Mouse (Mus musculus) heart, embryonic 14.5 days (tissue): ENCODE data around the gene Palm3. TPM values are rescaled to one million over a fixed set of nuclear protein-coding genes. Genes with fewer than 3 reads are reported as not detected.
A peak's percentile ranks its signal among the peaks of the same experiment; 100 is the strongest.
"Not testable (repeated sequence)": the region's sequence is repeated elsewhere in the genome, so short reads cannot be mapped to it uniquely, and the experiment has no call there.

Experiments
- ATAC-seq: fragments of 200-750 bp; cut with Nextera tagmentation; 2 replicates; pipeline ENCODE4 v1.8.0; 2017; ENCODE audit warnings: low read depth, moderate TSS enrichment; ENCODE audit not compliant: insufficient number of reproducible peaks, insufficient read depth, low FRiP score
- H3K27ac ChIP-seq, 2 experiments: fragments of 200-500 bp in 1 of 2; fragments of 300-500 bp in 1 of 2; sonication (generic) in 1 of 2; replicated peaks in 1 of 2; 2 replicates each; pipeline ENCODE4 v1.5.1; 2012 to 2014; ENCODE audit warnings: low read depth in 2 of 2, low read length in 2 of 2, control low read depth in 1 of 2, mild to moderate bottlenecking in 1 of 2, mixed read lengths in 1 of 2; ENCODE audit not compliant: control insufficient read depth in 1 of 2, insufficient read depth in 1 of 2
- H3K27me3 ChIP-seq: fragments of 300-500 bp; sonication (generic); 2 replicates; pipeline ENCODE4 v1.6.1; 2014; ENCODE audit warnings: mild to moderate bottlenecking, low read length, control low read depth; ENCODE audit not compliant: control insufficient read depth, insufficient read depth
- H3K36me3 ChIP-seq: fragments of 300-500 bp; sonication (generic); 2 replicates; pipeline ENCODE4 v1.6.1; 2014; ENCODE audit warnings: mild to moderate bottlenecking, control low read depth, low read length, mixed read lengths; ENCODE audit not compliant: control insufficient read depth, insufficient read depth
- H3K4me1 ChIP-seq, 2 experiments: fragments of 200-500 bp in 1 of 2; fragments of 300-500 bp in 1 of 2; sonication (generic) in 1 of 2; 2 replicates each; pipeline ENCODE4 v1.6.1; 2012 to 2014; ENCODE audit warnings: low read length in 2 of 2, control low read depth in 1 of 2, mixed read lengths in 1 of 2; ENCODE audit not compliant: control insufficient read depth in 2 of 2, insufficient read depth in 2 of 2
- H3K4me2 ChIP-seq: fragments of 300-500 bp; sonication (generic); 2 replicates; pipeline ENCODE4 v1.6.1; 2014; ENCODE audit warnings: mild to moderate bottlenecking, low read length
- H3K4me3 ChIP-seq, 2 experiments: fragments of 200-500 bp in 1 of 2; fragments of 300-500 bp in 1 of 2; sonication (generic) in 1 of 2; 2 replicates each; pipeline ENCODE4 v1.5.1; 2012 to 2014; ENCODE audit warnings: low read length in 2 of 2, mild to moderate bottlenecking in 2 of 2, control low read depth in 1 of 2, low read depth in 1 of 2, moderate library complexity in 1 of 2; ENCODE audit not compliant: control insufficient read depth in 1 of 2, insufficient read depth in 1 of 2
- H3K9ac ChIP-seq: fragments of 300-500 bp; sonication (generic); 2 replicates; pipeline ENCODE4 v1.6.1; 2014; ENCODE audit warnings: mild to moderate bottlenecking, low read length
- H3K9me3 ChIP-seq: fragments of 300-500 bp; sonication (generic); 2 replicates; pipeline ENCODE4 v1.6.1; 2016; ENCODE audit warnings: low read length, control low read depth; ENCODE audit not compliant: control insufficient read depth
- WGBS: fragments of 180-500 bp; shearing (Covaris S2); extraction: QIAGEN DNeasy Blood & Tissue Kit; methylation state at CpG from one replicate; pipeline ENCODE4 v1.1.7; 2014; 5-methylcytosine and 5-hydroxymethylcytosine counted together
- polyA plus RNA-seq: library from polyadenylated mRNA; unstranded; fragments of >200 nt; fragmentation: Nextera tagmentation; extraction: Ambion mirVana; gene quantifications from 2 replicates; pipeline ENCODE4 v1.2.1, GENCODE M21; 2014

Gene Palm3
- polyA plus RNA-seq, 1 experiment from 2014 or later = 1.2 TPM

GRCm38 (mm10) chr8:84004533-84005201 is 16.6 kb upstream of the Palm3 start:
- H3K27ac ChIP-seq = peak overlapping the region; percentile 61 to 80
- H3K36me3 ChIP-seq = peaks cover 28% of the 10 kb centered on the region
- H3K27me3 ChIP-seq = no peaks in the 10 kb centered on the region
- no peaks in the 10 kb centered on the region for H3K9me3 ChIP-seq
- peak overlapping the region; percentile 88 for H3K4me2 ChIP-seq
- WGBS = 1% methylated on average over 30 of the region's 30 CpGs
- peak overlapping the region; percentile 80 for H3K9ac ChIP-seq
- H3K4me3 ChIP-seq = peak overlapping the region; percentile 65 to 79
- peaks cover 7 to 13% of the 10 kb centered on the region in 2 experiments for H3K4me1 ChIP-seq
- peak; percentile 68 for ATAC-seq

- not testable (repeated sequence) for H3K9me3 ChIP-seq, ATAC-seq, H3K9ac ChIP-seq, H3K4me3 ChIP-seq, H3K4me2 ChIP-seq, H3K27me3 ChIP-seq
- Histone ChIP-seq H3K4me1 (peaks cover 7 to 14% of the 10 kb centered on the region in 2 experiments), H3K27ac (peak overlapping the region in 1 of 2 experiments; percentile 61; a peak in 1 of 4 replicates), H3K36me3 (peaks cover 19% of the 10 kb centered on the region)
- WGBS = 94% methylated on average over 7 of the region's 7 CpGs
These were observed 15.8 kb upstream of the Palm3 start for GRCm38 (mm10) chr8:84005502-84005901.

DNA sequence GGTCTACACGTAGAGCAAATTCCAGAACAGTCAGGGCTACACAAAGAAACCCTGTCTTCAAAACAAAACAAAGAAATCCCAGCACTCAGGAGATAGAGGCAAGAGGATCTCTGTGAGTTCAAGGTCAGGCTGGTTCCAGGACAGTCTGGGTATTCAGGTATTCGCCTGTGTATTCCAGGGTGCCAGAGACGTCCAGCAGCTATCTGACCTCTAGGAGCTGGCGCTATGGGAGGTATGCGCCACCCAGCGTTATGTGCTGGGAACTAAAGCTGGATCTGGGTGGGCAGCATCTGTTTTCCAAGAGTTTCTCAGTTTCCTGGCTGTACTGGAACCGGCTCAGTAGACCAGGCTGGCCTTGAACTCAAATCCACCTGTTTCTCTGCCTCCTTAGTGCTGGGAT is 12.9 kb upstream of the Palm3 start:
- no peak overlapping the region for H3K4me3 ChIP-seq

GRCm38 (mm10) chr8:84009876-84010275 is 11.4 kb upstream of the Palm3 start:
- 1% methylated on average over 11 of the region's 11 CpGs for WGBS
- H3K27me3 ChIP-seq = peaks cover 35% of the 10 kb centered on the region
- H3K4me1 ChIP-seq = peaks cover 5 to 26% of the 10 kb centered on the region in 2 experiments; a peak in 3 of 4 replicates
- no peak overlapping the region for H3K27ac ChIP-seq
- ATAC-seq = no peak
- H3K36me3 ChIP-seq = no peaks in the 10 kb centered on the region
- no peak overlapping the region for H3K4me2 ChIP-seq
- no peak overlapping the region for H3K9ac ChIP-seq
- H3K9me3 ChIP-seq = no peaks in the 10 kb centered on the region
- H3K4me3 ChIP-seq = no peak overlapping the region

More for the DNA sequence above, 12.9 kb upstream of the Palm3 start:
- no peaks in the 10 kb centered on the region for H3K36me3 ChIP-seq
- H3K9me3 ChIP-seq = no peaks in the 10 kb centered on the region
- WGBS = 29% methylated on average over 7 of the region's 7 CpGs
- H3K4me1 ChIP-seq = peaks cover 8 to 35% of the 10 kb centered on the region in 2 experiments
- no peak overlapping the region for H3K9ac ChIP-seq
- ATAC-seq = no peak
- no peak overlapping the region for H3K4me2 ChIP-seq
- peaks cover 33% of the 10 kb centered on the region for H3K27me3 ChIP-seq
- no peak overlapping the region for H3K27ac ChIP-seq

DNA sequence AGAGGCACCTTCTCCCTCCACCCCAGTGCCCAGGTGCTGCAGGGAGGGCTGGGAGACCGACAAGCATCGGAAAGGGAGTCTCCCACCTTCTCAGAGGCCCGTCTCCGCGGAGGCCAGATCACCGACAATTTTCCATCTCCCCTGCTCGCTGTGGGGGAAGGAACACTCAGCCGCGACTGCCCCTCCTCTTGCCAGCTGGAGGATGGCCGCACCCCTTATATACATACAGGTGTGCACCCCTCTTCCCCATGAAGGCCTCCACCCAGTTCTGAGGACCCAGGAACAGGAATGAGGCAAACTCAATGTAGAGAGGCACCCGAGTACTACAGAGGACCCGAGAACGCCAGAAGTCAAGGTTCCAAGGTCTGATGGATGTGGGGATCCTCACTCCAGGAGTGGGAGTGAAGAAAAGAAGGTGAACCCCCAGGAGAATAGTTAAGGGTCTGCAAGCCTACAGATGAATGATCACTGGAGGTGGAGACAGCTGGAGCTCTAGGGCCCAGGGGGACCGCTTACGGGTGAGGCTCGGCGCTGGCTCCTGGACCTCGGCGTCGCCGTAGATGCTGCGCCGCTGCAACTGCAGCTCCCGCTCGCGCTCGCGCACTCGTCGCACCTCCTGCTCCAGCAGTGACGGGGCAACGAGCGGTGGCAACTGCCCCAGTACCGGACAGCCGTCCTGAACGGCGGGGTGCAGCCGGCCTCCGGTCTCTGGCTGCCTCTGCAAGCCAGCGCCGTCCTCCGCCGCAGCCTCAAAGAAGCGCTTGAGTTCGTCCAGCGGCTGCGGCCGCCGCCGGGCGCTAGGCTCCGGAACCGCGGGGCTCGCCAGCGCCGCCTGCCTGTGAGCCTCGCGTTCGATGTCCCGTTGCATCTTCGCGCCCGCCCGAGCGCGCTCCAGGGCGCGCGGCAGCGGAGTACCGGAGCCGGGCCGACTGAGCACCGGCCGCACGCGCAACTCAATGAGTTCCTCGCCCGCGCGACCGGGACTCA is 10.4 kb upstream of the Palm3 start:
- Histone ChIP-seq H3K9me3 (peaks cover 2% of the 10 kb centered on the region; the same call in 1 of the 2 replicates), H3K27ac (no peak overlapping the region), H3K4me2 (peak overlapping the region; percentile 99), H3K4me1 (peaks cover 2 to 22% of the 10 kb centered on the region in 2 experiments; a peak in 3 of 4 replicates), H3K27me3 (peaks cover 35% of the 10 kb centered on the region), H3K36me3 (no peaks in the 10 kb centered on the region), H3K9ac (peak overlapping the region; percentile 60; the same call in 1 of the 2 replicates), H3K4me3 (peak overlapping the region; percentile 47 to 52)
- ATAC-seq = peak; percentile 42
- WGBS = 2% methylated on average over 83 of the region's 83 CpGs

DNA sequence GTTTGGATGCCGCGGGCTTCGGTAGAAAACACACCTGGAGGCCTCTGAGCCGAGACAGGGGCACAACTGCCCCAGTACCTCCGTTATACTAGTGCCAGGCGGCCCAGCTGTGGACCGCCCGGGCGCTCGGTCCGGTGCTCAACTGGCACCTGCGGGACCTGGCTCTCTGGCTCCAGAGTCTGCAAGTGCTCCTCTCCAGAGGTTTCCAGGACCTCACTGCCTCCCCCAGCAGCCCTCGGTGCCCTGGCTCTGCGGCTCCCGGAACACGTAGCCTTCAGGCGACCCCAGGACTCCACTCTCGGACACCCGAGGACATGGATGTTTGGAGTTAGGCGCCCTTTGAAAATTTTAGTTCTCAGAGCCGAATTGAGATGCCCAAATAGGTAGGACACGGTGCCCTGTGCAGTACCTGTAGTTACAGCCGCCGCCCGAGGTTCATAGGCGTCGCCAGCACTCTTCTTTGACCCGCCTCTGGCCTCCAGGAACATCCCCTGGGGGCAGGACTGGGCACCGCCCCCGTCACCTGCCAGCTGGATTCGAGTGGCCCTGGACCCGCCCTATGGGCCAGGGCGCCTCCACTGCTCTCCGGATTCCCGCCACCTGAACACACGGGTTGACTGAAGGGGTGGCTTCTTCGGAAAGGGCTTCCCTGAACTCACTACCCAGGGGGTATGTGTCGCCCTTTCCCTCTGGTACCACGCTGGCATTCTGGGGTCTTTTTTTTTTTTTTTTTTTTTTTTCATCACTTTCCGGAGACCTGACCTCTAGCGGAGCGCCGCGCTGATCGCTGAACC is 9.4 kb upstream of the Palm3 start, which contains the start of gene 2210011C24Rik:
TSS of gene 2210011C24Rik (minus strand) at position 467 of the 794 bp plus-strand sequence.
- no peak for ATAC-seq
- H3K4me1 ChIP-seq = peaks cover 2 to 22% of the 10 kb centered on the region in 2 experiments; a peak in 3 of 4 replicates

More for the DNA sequence above, 9.4 kb upstream of the Palm3 start, which contains the start of gene 2210011C24Rik:
- no peaks in the 10 kb centered on the region for H3K36me3 ChIP-seq
- peak within 1 kb of the TSS; percentile 60 for H3K9ac ChIP-seq
- WGBS = under 1% methylated on average over 45 of the region's 45 CpGs
- H3K27ac ChIP-seq = no peak within 1 kb of the TSS
- peaks cover 35% of the 10 kb centered on the region for H3K27me3 ChIP-seq
- peak within 1 kb of the TSS; percentile 99 for H3K4me2 ChIP-seq
- H3K4me3 ChIP-seq = peak within 1 kb of the TSS; percentile 47 to 52
- H3K9me3 ChIP-seq = peaks cover 5% of the 10 kb centered on the region; the same call in 1 of the 2 replicates
